Mouse (Mus musculus) E14TG2a.4 (cell line): Measurements from ENCODE around the gene Caskin1.

Experiments used
- CTCF ChIP-seq: conservative IDR thresholded peaks from 2 replicates; pipeline ENCODE4 v1.5.1; 2014; ENCODE audit warnings: low read length
- NANOG ChIP-seq: IDR thresholded peaks from 2 replicates; pipeline ENCODE4 v1.6.1; 2014; ENCODE audit warnings: borderline replicate concordance, low read length, mixed read lengths
- POU5F1 ChIP-seq: IDR thresholded peaks from 2 replicates; pipeline ENCODE4 v1.6.1; 2014; ENCODE audit warnings: low read length, borderline replicate concordance

GRCm38 (mm10) chr17:24489265-24490030, 1.0 kb downstream of the Caskin1 start:
- no peak for TF ChIP-seq CTCF
- TF ChIP-seq NANOG: no peak
- TF ChIP-seq POU5F1: no peak
